Mouse (Mus musculus) intestine, postnatal 0 days (tissue): ENCODE data around the gene Ppp1r3f. TPM values are rescaled to one million over a fixed set of nuclear protein-coding genes. Genes with fewer than 3 reads are reported as not detected.

Experiments
- ATAC-seq: fragments of 200-750 bp; cut with Nextera tagmentation; 2 replicates; pipeline ENCODE4 v1.8.0; 2017; ENCODE audit warnings: mild to moderate bottlenecking, moderate TSS enrichment, moderate library complexity
- H3K27ac ChIP-seq: fragments of 300-500 bp; sonication (generic); 2 replicates; pipeline ENCODE4 v1.5.1; 2014; ENCODE audit warnings: mild to moderate bottlenecking, low read depth, low read length, moderate library complexity
- H3K27me3 ChIP-seq: fragments of 300-500 bp; sonication (generic); replicated peaks from 2 replicates; pipeline ENCODE4 v1.6.1; 2014; ENCODE audit warnings: low read length, mixed read lengths; ENCODE audit not compliant: control insufficient read depth, insufficient read depth
- H3K36me3 ChIP-seq: fragments of 300-500 bp; sonication (generic); 2 replicates; pipeline ENCODE4 v1.6.1; 2014; ENCODE audit warnings: mild to moderate bottlenecking, moderate library complexity; ENCODE audit not compliant: control insufficient read depth, insufficient read depth
- H3K4me1 ChIP-seq: fragments of 300-500 bp; sonication (generic); replicated peaks from 2 replicates; pipeline ENCODE4 v1.6.1; 2014; ENCODE audit warnings: antibody characterized with exemption, low read length, mixed read lengths; ENCODE audit not compliant: control insufficient read depth, insufficient read depth
- H3K4me2 ChIP-seq: fragments of 300-500 bp; sonication (generic); replicated peaks from 2 replicates; pipeline ENCODE4 v1.6.1; 2014; ENCODE audit warnings: low read depth, mild to moderate bottlenecking, moderate library complexity
- H3K4me3 ChIP-seq: fragments of 300-500 bp; sonication (generic); 2 replicates; pipeline ENCODE4 v1.5.1; 2014; ENCODE audit warnings: low read depth, low read length
- H3K9ac ChIP-seq: fragments of 300-500 bp; sonication (generic); 2 replicates; pipeline ENCODE4 v1.6.1; 2014; ENCODE audit warnings: mild to moderate bottlenecking, low read depth, low read length
- H3K9me3 ChIP-seq: fragments of 300-500 bp; sonication (generic); 2 replicates; pipeline ENCODE4 v1.6.1; 2016; ENCODE audit warnings: mixed run types; ENCODE audit not compliant: control insufficient read depth
- CTCF ChIP-seq: sonication (generic); IDR thresholded peaks from 2 replicates; pipeline ENCODE4 v1.5.1; 2016; ENCODE audit warnings: low read depth, mild to moderate bottlenecking, control low read depth, antibody characterized with exemption, moderate library complexity
- WGBS: fragments of 180-500 bp; shearing (Covaris S2); extraction: QIAGEN DNeasy Blood & Tissue Kit; methylation state at CpG from one replicate; pipeline ENCODE4 v1.1.7; 2014; 5-methylcytosine and 5-hydroxymethylcytosine counted together
- polyA plus RNA-seq: library from polyadenylated mRNA; unstranded; fragments of >200 nt; fragmentation: Nextera tagmentation; extraction: Ambion mirVana; gene quantifications from 2 replicates; pipeline ENCODE4 v1.2.1, GENCODE M21; 2015

Gene Ppp1r3f
- 0.56 and 0.83 TPM in 2 replicates for polyA plus RNA-seq

- Histone ChIP-seq H3K27ac (peak within 1 kb of the TSS; percentile 81), H3K4me2 (peak within 1 kb of the TSS; percentile 74), H3K27me3 (no peaks in the 10 kb centered on the region), H3K9me3 (no peaks in the 10 kb centered on the region), H3K4me3 (peak within 1 kb of the TSS; percentile 58), H3K36me3 (no peaks in the 10 kb centered on the region), H3K9ac (peak within 1 kb of the TSS; percentile 64), H3K4me1 (no peaks in the 10 kb centered on the region)
- peak; percentile 98 for ATAC-seq
- 24% methylated on average over 53 of the region's 65 CpGs for WGBS
- TF ChIP-seq CTCF, result no peak
Measured at GRCm38 (mm10) chrX:7574087-7574884, at the start of gene Ppp1r3f. Ppp1r3f (minus strand) TSS chrX:7574283.

DNA sequence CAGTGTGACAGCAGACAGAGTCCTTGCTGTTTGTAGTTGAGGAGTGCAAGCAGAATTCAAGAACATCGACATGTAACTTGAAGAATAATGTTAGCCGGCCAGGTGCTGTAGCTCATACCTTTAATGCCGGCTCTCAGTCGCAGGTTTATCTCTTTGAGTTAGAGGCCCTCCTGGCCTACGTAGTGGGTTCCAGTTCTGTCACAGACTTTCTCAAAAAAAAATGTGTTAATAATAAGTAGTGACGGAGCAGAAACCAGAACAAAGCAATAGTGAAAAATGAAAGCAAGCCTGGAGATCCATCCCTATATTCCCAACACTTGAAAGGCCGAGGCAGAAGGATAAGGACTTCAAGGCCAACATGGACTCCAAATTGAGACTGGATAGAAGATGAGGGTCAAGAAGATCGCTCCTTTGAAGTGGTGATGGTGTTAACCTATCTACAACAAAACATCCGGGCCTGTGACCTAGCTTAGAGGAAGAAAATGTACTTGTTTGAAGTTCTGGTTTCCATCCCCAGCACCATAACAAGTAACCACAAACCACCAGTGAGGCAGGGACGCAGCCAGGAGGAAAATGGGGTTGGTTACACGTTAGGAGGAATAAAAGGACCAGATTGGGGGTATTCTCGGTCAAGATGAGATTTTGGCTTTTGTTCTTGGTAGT, 43.9 kb upstream of the Ppp1r3f start:
- no peak for ATAC-seq
- H3K4me2 ChIP-seq, result no peak overlapping the region
- no peak overlapping the region for H3K9ac ChIP-seq
- no peaks in the 10 kb centered on the region for H3K36me3 ChIP-seq
- no peaks in the 10 kb centered on the region for H3K9me3 ChIP-seq
- H3K4me3 ChIP-seq, result no peak overlapping the region
- no peak overlapping the region for H3K27ac ChIP-seq
- TF ChIP-seq CTCF, result no peak
- H3K27me3 ChIP-seq, result no peaks in the 10 kb centered on the region
- no peaks in the 10 kb centered on the region for H3K4me1 ChIP-seq
- WGBS, result 78% methylated on average over 12 of the region's 12 CpGs

- no peaks in the 10 kb centered on the region for H3K27me3 ChIP-seq
- ATAC-seq, result no peak
- WGBS, result 28% methylated on average over 24 of the region's 26 CpGs
- no peak overlapping the region for H3K27ac ChIP-seq
- no peaks in the 10 kb centered on the region for H3K36me3 ChIP-seq
- H3K9me3 ChIP-seq, result no peaks in the 10 kb centered on the region
- peak overlapping the region; percentile 69 for H3K4me2 ChIP-seq
- no peak for TF ChIP-seq CTCF
- H3K4me3 ChIP-seq, result peak overlapping the region; percentile 32
- no peak overlapping the region for H3K9ac ChIP-seq
- no peaks in the 10 kb centered on the region for H3K4me1 ChIP-seq
Measured at GRCm38 (mm10) chrX:7610536-7611258, 36.6 kb upstream of the Ppp1r3f start.

GRCm38 (mm10) chrX:7610035-7610434, 36.0 kb upstream of the Ppp1r3f start:
- H3K9me3 ChIP-seq, result no peaks in the 10 kb centered on the region

DNA sequence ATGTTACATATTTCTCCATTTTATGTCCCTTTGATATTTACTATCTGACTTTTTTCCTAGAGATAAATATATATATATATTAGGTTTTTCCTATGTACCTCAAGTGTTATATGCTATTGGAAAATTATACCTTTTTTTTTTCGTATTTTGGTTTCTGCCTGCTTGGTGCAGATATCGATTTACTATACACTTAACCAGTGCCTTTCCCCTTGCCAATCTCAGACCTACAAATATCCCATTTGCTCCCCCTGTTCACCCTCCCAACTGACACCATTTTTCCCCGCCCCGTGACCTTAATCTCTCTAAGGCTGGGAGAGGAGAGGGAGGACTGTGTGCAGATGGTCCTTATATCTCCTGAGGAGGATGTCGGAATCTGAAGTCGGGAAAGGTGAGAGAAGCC, 32.7 kb upstream of the Ppp1r3f start, which contains the start of gene Cacna1f:
Gene Cacna1f (plus strand): TSS at position 301 of the 400 bp plus-strand sequence.
- WGBS, result 77% methylated on average over 6 of the region's 6 CpGs
- no peak for ATAC-seq
- no peaks in the 10 kb centered on the region for H3K36me3 ChIP-seq
- H3K9ac ChIP-seq, result no peak within 1 kb of the TSS
- no peak for TF ChIP-seq CTCF
- H3K4me3 ChIP-seq, result no peak within 1 kb of the TSS
- H3K4me2 ChIP-seq, result no peak within 1 kb of the TSS
- H3K9me3 ChIP-seq, result no peaks in the 10 kb centered on the region
- H3K4me1 ChIP-seq, result no peaks in the 10 kb centered on the region
- H3K27me3 ChIP-seq, result no peaks in the 10 kb centered on the region
- H3K27ac ChIP-seq, result no peak within 1 kb of the TSS

More at GRCm38 (mm10) chrX:7610035-7610434, 36.0 kb upstream of the Ppp1r3f start:
- Histone ChIP-seq H3K4me2 (peak overlapping the region; percentile 69), H3K4me3 (peak overlapping the region; percentile 32), H3K27me3 (no peaks in the 10 kb centered on the region), H3K4me1 (no peaks in the 10 kb centered on the region), H3K27ac (no peak overlapping the region), H3K36me3 (no peaks in the 10 kb centered on the region), H3K9ac (no peak overlapping the region)
- WGBS, result 32% methylated on average over 21 of the region's 21 CpGs
- ATAC-seq, result no peak
- no peak for TF ChIP-seq CTCF

DNA sequence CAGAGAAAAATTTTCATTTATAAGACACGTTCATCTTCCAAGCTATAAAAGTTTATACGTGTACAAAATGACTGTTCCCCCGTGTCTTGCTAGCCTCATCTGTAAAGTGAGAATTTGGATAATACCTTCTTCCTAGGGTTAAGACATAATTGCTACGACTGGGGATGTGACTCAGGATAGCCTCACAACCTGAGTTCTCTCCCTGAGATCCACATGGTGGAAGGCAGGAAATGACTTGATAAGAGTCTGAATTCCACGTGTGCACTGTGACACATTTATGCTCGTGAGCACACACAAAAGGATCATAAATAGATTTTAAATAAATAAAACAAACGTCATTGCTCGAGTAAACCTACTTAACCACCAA, 31.5 kb upstream of the Ppp1r3f start:
- Histone ChIP-seq H3K27me3 (no peaks in the 10 kb centered on the region), H3K27ac (no peak overlapping the region), H3K9me3 (no peaks in the 10 kb centered on the region), H3K4me1 (no peaks in the 10 kb centered on the region), H3K4me2 (peak overlapping the region; percentile 61; the same call in 1 of the 2 replicates), H3K36me3 (no peaks in the 10 kb centered on the region), H3K4me3 (no peak overlapping the region), H3K9ac (no peak overlapping the region)
- WGBS, result 28% methylated on average over 8 of the region's 8 CpGs
- ATAC-seq, result peak; percentile 37; the same call in 1 of the 2 replicates
- no peak for TF ChIP-seq CTCF
